Mouse (Mus musculus): ENCODE data around the gene Erf.

- TF ChIP-seq POLR2A (IDR thresholded peaks at IDR 0.05; ENCODE audit: borderline replicate concordance, extremely low read depth, low read depth, low read length) (no peak), CTCF (IDR thresholded peaks at IDR 0.05; ENCODE audit: insufficient read depth, low read length) (no peak)
Observed at GRCm38 (mm10) chr7:25263968-25264870, 13.7 kb upstream of the Erf start.

Measured in lung, adult 2 months (tissue).